Mouse (Mus musculus) hindbrain, embryonic 15.5 days (tissue): ENCODE results near the gene Fam114a2. TPM values are rescaled to one million over a fixed set of nuclear protein-coding genes. Genes with fewer than 3 reads are reported as not detected.

Experiments
- ATAC-seq: fragments of 200-750 bp; cut with Nextera tagmentation; 2 replicates; pipeline ENCODE4 v1.8.0; 2017; ENCODE audit warnings: low read depth, moderate number of reproducible peaks, moderate TSS enrichment; ENCODE audit not compliant: low FRiP score
- H3K27ac ChIP-seq: fragments of 300-500 bp; sonication (generic); replicated peaks from 2 replicates; pipeline ENCODE4 v1.5.1; 2015; ENCODE audit warnings: mild to moderate bottlenecking, inconsistent platforms
- H3K27me3 ChIP-seq: fragments of 300-500 bp; sonication (generic); 2 replicates; pipeline ENCODE4 v1.6.1; 2015; ENCODE audit warnings: control low read depth, inconsistent platforms
- H3K36me3 ChIP-seq: fragments of 300-500 bp; sonication (generic); 2 replicates; pipeline ENCODE4 v1.6.1; 2015; ENCODE audit warnings: control low read depth, inconsistent platforms
- H3K4me1 ChIP-seq: fragments of 300-500 bp; sonication (generic); replicated peaks from 2 replicates; pipeline ENCODE4 v1.6.1; 2015; ENCODE audit warnings: control low read depth, inconsistent platforms
- H3K4me2 ChIP-seq: fragments of 300-500 bp; sonication (generic); 2 replicates; pipeline ENCODE4 v1.6.1; 2015; ENCODE audit warnings: moderate library complexity, mild to moderate bottlenecking, inconsistent platforms
- H3K4me3 ChIP-seq: fragments of 300-500 bp; sonication (generic); 2 replicates; pipeline ENCODE4 v1.5.1; 2015; ENCODE audit warnings: mild to moderate bottlenecking, inconsistent platforms
- H3K9ac ChIP-seq: fragments of 300-500 bp; sonication (generic); 2 replicates; pipeline ENCODE4 v1.6.1; 2015; ENCODE audit warnings: inconsistent platforms
- H3K9me3 ChIP-seq: fragments of 300-500 bp; sonication (generic); 2 replicates; pipeline ENCODE4 v1.6.1; 2016; ENCODE audit warnings: control low read depth, inconsistent platforms
- WGBS: fragments of 180-500 bp; shearing (Covaris S2); methylation state at CpG from one replicate; pipeline ENCODE4 v1.1.7; 2015; 5-methylcytosine and 5-hydroxymethylcytosine counted together
- polyA plus RNA-seq: library from polyadenylated mRNA; unstranded; fragments of >200 nt; fragmentation: Nextera tagmentation; extraction: Ambion mirVana; gene quantifications from 2 replicates; pipeline ENCODE4 v1.2.1, GENCODE M21; 2015

The Fam114a2 gene
- polyA plus RNA-seq, 1 experiment from 2014 or later: 76.4 TPM

- H3K4me1 ChIP-seq: peaks cover 22% of the 10 kb centered on the region
- 90% methylated on average over 5 of the region's 5 CpGs for WGBS
- peaks cover 18% of the 10 kb centered on the region for H3K36me3 ChIP-seq
- H3K9ac ChIP-seq: no peak overlapping the region
- ATAC-seq: no peak
- H3K4me3 ChIP-seq: no peak overlapping the region
- H3K27ac ChIP-seq: no peak overlapping the region
- no peaks in the 10 kb centered on the region for H3K27me3 ChIP-seq
- no peak overlapping the region for H3K4me2 ChIP-seq
- H3K9me3 ChIP-seq: no peaks in the 10 kb centered on the region
Observed at GRCm38 (mm10) chr11:57515218-57515617, 3.2 kb downstream of the Fam114a2 start.

- Histone ChIP-seq H3K4me1 (no peaks in the 10 kb centered on the region), H3K9ac (no peak overlapping the region), H3K4me3 (no peak overlapping the region), H3K36me3 (peaks cover 50% of the 10 kb centered on the region), H3K27ac (no peak overlapping the region), H3K27me3 (no peaks in the 10 kb centered on the region), H3K4me2 (no peak overlapping the region), H3K9me3 (no peaks in the 10 kb centered on the region)
- 32% methylated on average over 6 of the region's 6 CpGs for WGBS
- ATAC-seq: no peak
Observed at GRCm38 (mm10) chr11:57506899-57507298, 11.5 kb downstream of the Fam114a2 start.

- ATAC-seq: no peak
- no peak overlapping the region for H3K27ac ChIP-seq
- no peak overlapping the region for H3K4me3 ChIP-seq
- no peaks in the 10 kb centered on the region for H3K4me1 ChIP-seq
- H3K9ac ChIP-seq: no peak overlapping the region
- no peaks in the 10 kb centered on the region for H3K9me3 ChIP-seq
- peaks cover 49% of the 10 kb centered on the region for H3K36me3 ChIP-seq
- H3K4me2 ChIP-seq: no peak overlapping the region
- no peaks in the 10 kb centered on the region for H3K27me3 ChIP-seq
- 76% methylated on average over 5 of the region's 5 CpGs for WGBS
Observed at GRCm38 (mm10) chr11:57503155-57503554, 15.3 kb downstream of the Fam114a2 start.

GRCm38 (mm10) chr11:57498215-57498614 lies 20.2 kb downstream of the Fam114a2 start:
- H3K4me3 ChIP-seq: no peak overlapping the region
- H3K9ac ChIP-seq: no peak overlapping the region
- peaks cover 47% of the 10 kb centered on the region for H3K36me3 ChIP-seq
- H3K27me3 ChIP-seq: no peaks in the 10 kb centered on the region
- H3K9me3 ChIP-seq: no peaks in the 10 kb centered on the region
- H3K27ac ChIP-seq: no peak overlapping the region
- 97% methylated on average over 5 of the region's 5 CpGs for WGBS
- no peaks in the 10 kb centered on the region for H3K4me1 ChIP-seq
- ATAC-seq: no peak
- no peak overlapping the region for H3K4me2 ChIP-seq

- H3K4me1 ChIP-seq: no peaks in the 10 kb centered on the region
- 49% methylated on average over 3 of the region's 3 CpGs for WGBS
- no peak overlapping the region for H3K4me2 ChIP-seq
- H3K27me3 ChIP-seq: no peaks in the 10 kb centered on the region
- H3K4me3 ChIP-seq: no peak overlapping the region
- no peaks in the 10 kb centered on the region for H3K9me3 ChIP-seq
- H3K27ac ChIP-seq: no peak overlapping the region
- no peak for ATAC-seq
- H3K36me3 ChIP-seq: peaks cover 51% of the 10 kb centered on the region
- H3K9ac ChIP-seq: no peak overlapping the region
Observed at GRCm38 (mm10) chr11:57497701-57498100, 20.7 kb downstream of the Fam114a2 start.

- no peak overlapping the region for H3K27ac ChIP-seq
- H3K9me3 ChIP-seq: no peaks in the 10 kb centered on the region
- no peaks in the 10 kb centered on the region for H3K4me1 ChIP-seq
- H3K9ac ChIP-seq: no peak overlapping the region
- 49% methylated on average over 3 of the region's 3 CpGs for WGBS
- no peak overlapping the region for H3K4me2 ChIP-seq
- peaks cover 62% of the 10 kb centered on the region for H3K36me3 ChIP-seq
- no peaks in the 10 kb centered on the region for H3K27me3 ChIP-seq
- no peak for ATAC-seq
- no peak overlapping the region for H3K4me3 ChIP-seq
Observed at GRCm38 (mm10) chr11:57496462-57497039, 21.9 kb downstream of the Fam114a2 start.

- Histone ChIP-seq H3K4me3 (no peak overlapping the region), H3K4me2 (no peak overlapping the region), H3K27me3 (no peaks in the 10 kb centered on the region), H3K9me3 (no peaks in the 10 kb centered on the region), H3K4me1 (no peaks in the 10 kb centered on the region), H3K9ac (no peak overlapping the region), H3K27ac (no peak overlapping the region), H3K36me3 (peaks cover 60% of the 10 kb centered on the region)
- ATAC-seq: no peak
- WGBS: 57% methylated on average over 5 of the region's 5 CpGs
Observed at GRCm38 (mm10) chr11:57488436-57488835, 30.0 kb downstream of the Fam114a2 start.

- 39% methylated on average over 5 of the region's 5 CpGs for WGBS
- peaks cover 21% of the 10 kb centered on the region for H3K36me3 ChIP-seq
- H3K9me3 ChIP-seq: no peaks in the 10 kb centered on the region
- no peak overlapping the region for H3K9ac ChIP-seq
- H3K4me2 ChIP-seq: no peak overlapping the region
- H3K27ac ChIP-seq: no peak overlapping the region
- no peaks in the 10 kb centered on the region for H3K27me3 ChIP-seq
- H3K4me3 ChIP-seq: no peak overlapping the region
- ATAC-seq: 0 out of 2 replicates have a peak, but pooled peaks have one; percentile 28
- H3K4me1 ChIP-seq: peaks cover 9% of the 10 kb centered on the region
Observed at GRCm38 (mm10) chr11:57478077-57478476, 40.3 kb downstream of the Fam114a2 start.

- peaks cover 9% of the 10 kb centered on the region for H3K4me1 ChIP-seq
- WGBS: 47% methylated on average over 6 of the region's 6 CpGs
- ATAC-seq: no peak
- H3K4me2 ChIP-seq: no peak overlapping the region
- no peak overlapping the region for H3K9ac ChIP-seq
- H3K4me3 ChIP-seq: no peak overlapping the region
- no peaks in the 10 kb centered on the region for H3K27me3 ChIP-seq
- no peak overlapping the region for H3K27ac ChIP-seq
- H3K36me3 ChIP-seq: no peaks in the 10 kb centered on the region
- H3K9me3 ChIP-seq: no peaks in the 10 kb centered on the region
Observed at GRCm38 (mm10) chr11:57475119-57475518, 43.3 kb downstream of the Fam114a2 start.

GRCm38 (mm10) chr11:57474296-57474941 lies 44.0 kb downstream of the Fam114a2 start:
- ATAC-seq: peak; percentile 70
- WGBS: 48% methylated on average over 6 of the region's 6 CpGs

GRCm38 (mm10) chr11:57470979-57471378 lies 47.4 kb downstream of the Fam114a2 start:
- H3K36me3 ChIP-seq: no peaks in the 10 kb centered on the region
- 93% methylated on average over 7 of the region's 7 CpGs for whole genome bisulfite sequencing
- H3K9me3 ChIP-seq: peaks cover 2% of the 10 kb centered on the region; the same call in 1 of the 2 replicates
- ATAC-seq: no peak
- no peak overlapping the region for H3K4me3 ChIP-seq
- no peaks in the 10 kb centered on the region for H3K27me3 ChIP-seq
- peaks cover 13% of the 10 kb centered on the region for H3K4me1 ChIP-seq
- H3K27ac ChIP-seq: no peak overlapping the region
- H3K9ac ChIP-seq: no peak overlapping the region
- no peak overlapping the region for H3K4me2 ChIP-seq

More at GRCm38 (mm10) chr11:57474296-57474941, 44.0 kb downstream of the Fam114a2 start:
- no peak overlapping the region for H3K4me3 ChIP-seq
- no peak overlapping the region for H3K27ac ChIP-seq
- no peaks in the 10 kb centered on the region for H3K36me3 ChIP-seq
- H3K4me2 ChIP-seq: no peak overlapping the region
- peaks cover 9% of the 10 kb centered on the region for H3K4me1 ChIP-seq
- no peak overlapping the region for H3K9ac ChIP-seq
- no peaks in the 10 kb centered on the region for H3K27me3 ChIP-seq
- H3K9me3 ChIP-seq: no peaks in the 10 kb centered on the region

- H3K27me3 ChIP-seq: no peaks in the 10 kb centered on the region
- H3K36me3 ChIP-seq: no peaks in the 10 kb centered on the region
- no peak overlapping the region for H3K9ac ChIP-seq
- no peak overlapping the region for H3K4me3 ChIP-seq
- H3K9me3 ChIP-seq: peaks cover 2% of the 10 kb centered on the region; the same call in 1 of the 2 replicates
- no peak for ATAC-seq
- no peak overlapping the region for H3K27ac ChIP-seq
- no peak overlapping the region for H3K4me2 ChIP-seq
- H3K4me1 ChIP-seq: peaks cover 13% of the 10 kb centered on the region
- WGBS: 54% methylated on average over 6 of the region's 6 CpGs
Observed at GRCm38 (mm10) chr11:57470056-57470455, 48.4 kb downstream of the Fam114a2 start.
